Mouse (Mus musculus) embryonic fibroblast, embryonic 13.5 days (primary cell): ENCODE data around the gene Psmc1.

Source experiments
- CTCF ChIP-seq: IDR thresholded peaks from 2 replicates; pipeline ENCODE4 v1.5.1; 2011; ENCODE audit warnings: mild to moderate bottlenecking, control low read depth, low read length, moderate library complexity, borderline replicate concordance; ENCODE audit not compliant: insufficient read depth
- POLR2A ChIP-seq: IDR thresholded peaks from 2 replicates; pipeline ENCODE4 v1.6.1; 2011; ENCODE audit warnings: low read depth, mild to moderate bottlenecking, control low read depth, low read length, moderate library complexity

- TF ChIP-seq POLR2A (no peak), CTCF (no peak)
These were observed 13.5 kb downstream of the Psmc1 start for GRCm38 (mm10) chr12:100123476-100123875.
